In the genomic region with DNA sequence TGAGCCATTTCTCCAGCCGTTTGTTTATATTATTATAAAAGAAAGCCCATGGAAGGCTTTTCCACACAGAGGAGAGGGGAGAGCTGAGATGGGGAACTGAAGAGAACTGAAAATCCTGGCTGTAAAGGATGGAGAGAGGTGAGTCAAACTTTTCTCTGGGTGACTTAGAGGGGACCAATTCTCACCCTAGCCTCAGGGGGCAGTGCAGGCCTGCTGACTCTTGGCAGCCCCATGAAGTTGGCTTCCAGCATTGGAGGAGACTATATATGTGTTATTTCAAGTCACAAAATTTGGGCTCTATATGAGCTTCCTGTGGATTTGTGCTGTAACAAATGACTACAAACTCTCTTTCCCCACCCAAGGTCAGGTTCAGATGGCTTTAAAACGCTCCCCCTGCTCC, we compare ENCODE assay signal across 10 mouse cellular contexts. TPM values are rescaled to one million over a fixed set of nuclear protein-coding genes. Genes with fewer than 3 reads are reported as not detected.
DNase-seq lines count a peak whose midpoint lies in the region; ATAC-seq and TF ChIP-seq lines count a peak whose summit lies in the region.
"Had no signal": no experiment of that assay in that cellular context is flagged by ENCODE, and none has a peak within 500 bp of the region (broad histone marks: within the 10 kb centered on the region; RNA-seq: fewer than 3 reads in every experiment).

No protein-coding gene starts in this region.

- no peak overlapping the region for H3K27ac ChIP-seq in kidney, embryonic 15.5 days
- H3K27ac ChIP-seq in thymus, adult 2 months (ENCODE audit: control insufficient read depth, insufficient read depth, low read length) = no peak overlapping the region
- H3K27ac ChIP-seq in heart, embryonic 12.5 days (ENCODE audit: poor library complexity, severe bottlenecking) = no peak overlapping the region
- H3K27ac ChIP-seq: midbrain, embryonic 12.5 days had no signal

- no peak for TF ChIP-seq CTCF in thymus, adult 2 months (IDR thresholded peaks at IDR 0.05; ENCODE audit: borderline replicate concordance, control insufficient read depth, extremely low read depth, insufficient read depth, low read length, poor library complexity)

- peaks cover 7% of the 10 kb centered on the region for H3K36me3 ChIP-seq in kidney, embryonic 15.5 days
- no peaks in the 10 kb centered on the region for H3K36me3 ChIP-seq in thymus, adult 2 months (ENCODE audit: control insufficient read depth, insufficient read depth, low read length)
- peaks cover 5% of the 10 kb centered on the region for H3K36me3 ChIP-seq in heart, embryonic 12.5 days

- no peak overlapping the region for H3K9ac ChIP-seq in kidney, embryonic 15.5 days
- H3K9ac ChIP-seq in heart, embryonic 12.5 days = no peak overlapping the region
- H3K9ac ChIP-seq: midbrain, embryonic 12.5 days had no signal

- no peaks in the 10 kb centered on the region; the same call in 1 of the 2 replicates for H3K9me3 ChIP-seq in kidney, embryonic 15.5 days (replicated peaks)
- H3K9me3 ChIP-seq in heart, embryonic 12.5 days (replicated peaks) = peaks cover 5% of the 10 kb centered on the region; the same call in 1 of the 2 replicates

- WGBS in kidney, embryonic 15.5 days = 75% methylated on average over 2 of the region's 2 CpGs
- WGBS in thymus, adult 2 months = 79% methylated on average over 2 of the region's 2 CpGs
- WGBS in heart, embryonic 12.5 days = 78% methylated on average over 2 of the region's 2 CpGs

- peaks cover 17% of the 10 kb centered on the region for H3K4me1 ChIP-seq in kidney, embryonic 15.5 days
- peaks cover 6% of the 10 kb centered on the region for H3K4me1 ChIP-seq in thymus, adult 2 months (replicated peaks; ENCODE audit: control insufficient read depth, insufficient read depth, low read length)
- H3K4me1 ChIP-seq in heart, embryonic 12.5 days (replicated peaks) = peaks cover 5% of the 10 kb centered on the region
- H3K4me1 ChIP-seq: midbrain, embryonic 12.5 days had no signal

- no peak for ATAC-seq in CD4-positive, CD25-positive, alpha-beta regulatory T cell, adult 4 months
- no peak for ATAC-seq in kidney, embryonic 15.5 days (replicated peaks; ENCODE audit: low FRiP score)
- ATAC-seq in heart, embryonic 12.5 days (ENCODE audit: insufficient number of reproducible peaks, low FRiP score) = no peak

- no peak for TF ChIP-seq POLR2A in thymus, adult 2 months (IDR thresholded peaks at IDR 0.05; ENCODE audit: control insufficient read depth, extremely low read depth, insufficient read depth, low read length, poor library complexity)

- DNase-seq in CD4-positive, CD25-positive, alpha-beta regulatory T cell, adult 2 months (ENCODE audit: low read depth, low spot score) = peak; percentile 38
- DNase-seq in kidney, adult 9 months = peak; percentile 14
- peak; percentile 42 for DNase-seq in thymus, postnatal 14 days
- no peak for DNase-seq in thymus, adult 2 months
- no peak for DNase-seq in T-cell, adult 2 months (ENCODE audit: low spot score)

- no peaks in the 10 kb centered on the region for H3K27me3 ChIP-seq in kidney, embryonic 15.5 days
- H3K27me3 ChIP-seq in thymus, adult 2 months (ENCODE audit: control insufficient read depth, insufficient read depth, low read length) = no peaks in the 10 kb centered on the region
- no peaks in the 10 kb centered on the region for H3K27me3 ChIP-seq in heart, embryonic 12.5 days (replicated peaks)
- H3K27me3 ChIP-seq: midbrain, embryonic 12.5 days had no signal

- H3K4me3 ChIP-seq in kidney, embryonic 15.5 days (replicated peaks) = no peak overlapping the region
- H3K4me3 ChIP-seq in thymus, adult 2 months (ENCODE audit: control insufficient read depth, insufficient read depth, low read length) = no peak overlapping the region
- no peak overlapping the region for H3K4me3 ChIP-seq in heart, embryonic 12.5 days
- H3K4me3 ChIP-seq: erythroblast, embryonic 14.5 days; midbrain, embryonic 12.5 days had no signal

- H3K4me2 ChIP-seq in kidney, embryonic 15.5 days = no peak overlapping the region
- no peak overlapping the region for H3K4me2 ChIP-seq in heart, embryonic 12.5 days
- H3K4me2 ChIP-seq: midbrain, embryonic 12.5 days had no signal

RNA-seq across cellular contexts. Expression of a gene that starts 8.5 kb away (rescaled TPM):
- under 1 TPM; 0.42 to 0.46 TPM for polyA plus RNA-seq in CD4-positive, CD25-positive, alpha-beta regulatory T cell, adult 4 months (2017; shearing (Covaris generic))
- polyA plus RNA-seq in kidney, embryonic 15.5 days (2015; fragmentation: Nextera tagmentation; extraction: Ambion mirVana) = 63.7 and 66.7 TPM in 2 replicates
- 28.3 and 28.9 TPM in 2 replicates for polyA plus RNA-seq in thymus, adult 2 months (2012; rRNA removed)
- polyA plus RNA-seq in heart, embryonic 12.5 days (2016; fragmentation: Nextera tagmentation; extraction: Ambion mirVana) = 46.0 and 46.4 TPM in 2 replicates

Comparison
In these comparisons a context has a peak if more than half of its experiments do, and no peak if none do; other contexts are left out.
1. DNase-seq: peak in CD4-positive, CD25-positive, alpha-beta regulatory T cell, adult 2 months (single experiment), kidney, adult 9 months (single experiment) and thymus, postnatal 14 days (single experiment); none in thymus, adult 2 months (single experiment) and T-cell, adult 2 months (single experiment).
2. RNA of a gene that starts 8.5 kb away (polyA plus RNA-seq): 63.7 to 66.7 TPM in kidney, embryonic 15.5 days, 46.0 to 46.4 TPM in heart, embryonic 12.5 days and 28.3 to 28.9 TPM in thymus, adult 2 months; 0.42 to 0.46 TPM in CD4-positive, CD25-positive, alpha-beta regulatory T cell, adult 4 months; every median in the first group is over 10 times any median in the second.